Mouse (Mus musculus) CH12.LX (cell line): ENCODE measurements around the gene Esr1.

Experiments
- BHLHE40 ChIP-seq: IDR thresholded peaks from 2 replicates; pipeline ENCODE4 v1.6.1; 2011; ENCODE audit warnings: mild to moderate bottlenecking, low read depth, low read length, improper control_type of control experiment
- EP300 ChIP-seq: IDR thresholded peaks from 2 replicates; pipeline ENCODE4 v1.6.1; 2011; ENCODE audit warnings: low read length, improper control_type of control experiment
- MAX ChIP-seq: IDR thresholded peaks from 2 replicates; pipeline ENCODE4 v1.6.1; 2011; ENCODE audit warnings: low read length, improper control_type of control experiment
- NELFE ChIP-seq: IDR thresholded peaks from 2 replicates; pipeline ENCODE4 v1.6.1; 2011; ENCODE audit warnings: low read depth, low read length, improper control_type of control experiment
- NRF1 ChIP-seq: IDR thresholded peaks from 2 replicates; pipeline ENCODE4 v1.6.1; 2014; ENCODE audit warnings: low read depth, mild to moderate bottlenecking, inconsistent platforms, low read length, improper control_type of control experiment, moderate library complexity
- SMC3 ChIP-seq: IDR thresholded peaks from 2 replicates; pipeline ENCODE4 v1.6.1; 2011; ENCODE audit warnings: low read depth, low read length, improper control_type of control experiment

GRCm38 (mm10) chr10:4726141-4726540 lies 114.7 kb downstream of the Esr1 start:
- no peak for TF ChIP-seq EP300
- no peak for TF ChIP-seq NRF1
- no peak for TF ChIP-seq NELFE
- TF ChIP-seq MAX, result no peak
- no peak for TF ChIP-seq BHLHE40
- no peak for TF ChIP-seq SMC3
